Mouse (Mus musculus) kidney, adult 2 months (tissue): ENCODE results near the gene Kdm1a.

ENCODE experiments used
- CTCF ChIP-seq: fragments of 200-500 bp; conservative IDR thresholded peaks from 2 replicates; pipeline ENCODE4 v1.5.1; 2011; ENCODE audit warnings: low read depth, mild to moderate bottlenecking, control low read depth, low read length, moderate library complexity, mixed read lengths; ENCODE audit not compliant: insufficient read depth, insufficient read length
- POLR2A ChIP-seq: fragments of 200-500 bp; IDR thresholded peaks from one replicate; pipeline ENCODE4 v1.6.1; 2011; ENCODE audit warnings: low read depth, low read length, control low read depth

DNA sequence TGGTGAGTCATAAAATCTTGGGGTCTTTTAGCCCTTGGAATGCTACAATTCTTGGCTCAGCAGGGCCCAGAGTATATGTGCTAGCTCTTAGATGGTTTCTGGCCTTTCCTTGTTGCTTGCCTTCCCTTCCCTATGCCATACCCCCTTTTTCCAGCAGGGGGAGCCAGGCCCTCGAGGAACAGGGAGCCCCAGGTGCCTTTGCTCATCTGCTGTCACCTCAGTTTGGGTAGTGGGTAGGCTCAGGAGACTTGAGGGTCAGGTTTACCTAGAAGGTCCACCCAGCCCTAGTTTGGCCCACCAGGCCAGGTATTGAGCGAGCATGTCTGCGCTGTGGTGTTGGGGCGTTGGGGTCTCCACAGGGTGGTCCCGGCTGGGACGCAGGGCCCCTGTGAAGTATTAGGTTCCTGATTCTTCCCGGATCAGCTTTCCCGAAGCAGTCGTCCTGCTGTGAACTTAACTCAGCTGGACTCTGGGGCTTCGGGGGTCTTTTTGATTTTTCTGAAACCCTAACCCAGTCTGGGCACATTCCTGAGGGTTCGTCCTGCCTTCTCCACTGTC is 46.5 kb upstream of the Kdm1a start:
- TF ChIP-seq POLR2A (no peak), CTCF (peak; percentile 88)
